Mouse (Mus musculus): ENCODE results near the gene Mvd. TPM values are rescaled to one million over a fixed set of nuclear protein-coding genes. Genes with fewer than 3 reads are reported as not detected.

Mvd gene
- polyA plus RNA-seq, 1 experiment from 2014 or later, result 24.3 TPM

GRCm38 (mm10) chr8:122454409-122454808 is 11.2 kb upstream of the Mvd start:
- Histone ChIP-seq H3K27me3 (peaks cover 54% of the 10 kb centered on the region), H3K9ac (no peak overlapping the region), H3K4me3 (replicated peaks) (no peak overlapping the region), H3K27ac (replicated peaks) (no peak overlapping the region), H3K4me1 (replicated peaks) (peaks cover 19% of the 10 kb centered on the region), H3K9me3 (replicated peaks) (no peaks in the 10 kb centered on the region), H3K4me2 (no peak overlapping the region), H3K36me3 (replicated peaks) (no peaks in the 10 kb centered on the region)
- no peak for ATAC-seq (ENCODE audit: insufficient read depth)
- 69% methylated on average over 6 of the region's 6 CpGs for WGBS (ENCODE audit: insufficient replicate concordance)

GRCm38 (mm10) chr8:122452154-122452553 is 8.9 kb upstream of the Mvd start:
- Histone ChIP-seq H3K4me2 (no peak overlapping the region), H3K27me3 (peaks cover 38% of the 10 kb centered on the region), H3K4me3 (replicated peaks) (no peak overlapping the region), H3K4me1 (replicated peaks) (peaks cover 18% of the 10 kb centered on the region), H3K27ac (replicated peaks) (no peak overlapping the region), H3K36me3 (replicated peaks) (no peaks in the 10 kb centered on the region), H3K9me3 (replicated peaks) (no peaks in the 10 kb centered on the region), H3K9ac (no peak overlapping the region)
- 80% methylated on average over 10 of the region's 10 CpGs for WGBS (ENCODE audit: insufficient replicate concordance)
- ATAC-seq (ENCODE audit: insufficient read depth), result no peak

- Histone ChIP-seq H3K9me3 (replicated peaks) (no peaks in the 10 kb centered on the region), H3K4me2 (no peak overlapping the region), H3K27ac (replicated peaks) (no peak overlapping the region), H3K4me3 (replicated peaks) (no peak overlapping the region), H3K4me1 (replicated peaks) (peaks cover 18% of the 10 kb centered on the region), H3K36me3 (replicated peaks) (no peaks in the 10 kb centered on the region), H3K27me3 (peaks cover 31% of the 10 kb centered on the region), H3K9ac (no peak overlapping the region)
- no peak for ATAC-seq (ENCODE audit: insufficient read depth)
- WGBS (ENCODE audit: insufficient replicate concordance), result 54% methylated on average over 7 of the region's 7 CpGs
These were observed 8.0 kb upstream of the Mvd start for GRCm38 (mm10) chr8:122451161-122451703.

- H3K36me3 ChIP-seq (replicated peaks), result no peaks in the 10 kb centered on the region
- WGBS (ENCODE audit: insufficient replicate concordance), result 47% methylated on average over 3 of the region's 3 CpGs
- no peak overlapping the region for H3K27ac ChIP-seq (replicated peaks)
- peaks cover 13% of the 10 kb centered on the region; the same call in 1 of the 2 replicates for H3K27me3 ChIP-seq
- H3K9me3 ChIP-seq (replicated peaks), result no peaks in the 10 kb centered on the region
- H3K4me1 ChIP-seq (replicated peaks), result peaks cover 34% of the 10 kb centered on the region
- H3K4me2 ChIP-seq, result no peak overlapping the region
- H3K9ac ChIP-seq, result no peak overlapping the region
- no peak overlapping the region for H3K4me3 ChIP-seq (replicated peaks)
- no peak for ATAC-seq (ENCODE audit: insufficient read depth)
These were observed 2.0 kb upstream of the Mvd start for GRCm38 (mm10) chr8:122445203-122445602.

- Histone ChIP-seq H3K4me1 (replicated peaks) (peaks cover 37% of the 10 kb centered on the region), H3K27ac (replicated peaks) (peak overlapping the region; percentile 86), H3K27me3 (peaks cover 7% of the 10 kb centered on the region; the same call in 1 of the 2 replicates), H3K9ac (peak overlapping the region; percentile 73), H3K4me3 (replicated peaks) (peak overlapping the region; percentile 68), H3K9me3 (replicated peaks) (no peaks in the 10 kb centered on the region), H3K36me3 (replicated peaks) (peaks cover 4% of the 10 kb centered on the region), H3K4me2 (peak overlapping the region; percentile 96)
- WGBS (ENCODE audit: insufficient replicate concordance), result 10% methylated on average over 19 of the region's 19 CpGs
- peak; percentile 22; the same call in 1 of the 2 replicates for ATAC-seq (ENCODE audit: insufficient read depth)
These were observed 981 bp upstream of the Mvd start for GRCm38 (mm10) chr8:122444058-122444748.

- H3K4me3 ChIP-seq (replicated peaks), result peak overlapping the region; percentile 68
- no peaks in the 10 kb centered on the region for H3K9me3 ChIP-seq (replicated peaks)
- H3K27me3 ChIP-seq, result peaks cover 7% of the 10 kb centered on the region; the same call in 1 of the 2 replicates
- H3K27ac ChIP-seq (replicated peaks), result peak overlapping the region; percentile 55
- no peak for ATAC-seq (ENCODE audit: insufficient read depth)
- peaks cover 11% of the 10 kb centered on the region for H3K36me3 ChIP-seq (replicated peaks)
- H3K4me2 ChIP-seq, result peak overlapping the region; percentile 96
- 2% methylated on average over 12 of the region's 12 CpGs for WGBS (ENCODE audit: insufficient replicate concordance)
- peaks cover 48% of the 10 kb centered on the region for H3K4me1 ChIP-seq (replicated peaks)
- H3K9ac ChIP-seq, result peak overlapping the region; percentile 62
These were observed 441 bp downstream of the Mvd start for GRCm38 (mm10) chr8:122442781-122443180.

GRCm38 (mm10) chr8:122442356-122442755 is 866 bp downstream of the Mvd start:
- Histone ChIP-seq H3K4me1 (replicated peaks) (peaks cover 52% of the 10 kb centered on the region), H3K9ac (peak overlapping the region; percentile 62; the same call in 1 of the 2 replicates), H3K9me3 (replicated peaks) (no peaks in the 10 kb centered on the region), H3K4me3 (replicated peaks) (peak overlapping the region; percentile 68), H3K36me3 (replicated peaks) (peaks cover 15% of the 10 kb centered on the region), H3K27ac (replicated peaks) (no peak overlapping the region), H3K4me2 (peak overlapping the region; percentile 96), H3K27me3 (peaks cover 3% of the 10 kb centered on the region; the same call in 1 of the 2 replicates)
- WGBS (ENCODE audit: insufficient replicate concordance), result 48% methylated on average over 7 of the region's 7 CpGs
- ATAC-seq (ENCODE audit: insufficient read depth), result no peak

- Histone ChIP-seq H3K4me2 (no peak overlapping the region), H3K36me3 (replicated peaks) (peaks cover 25% of the 10 kb centered on the region), H3K27me3 (no peaks in the 10 kb centered on the region; the same call in 1 of the 2 replicates), H3K4me3 (replicated peaks) (no peak overlapping the region), H3K9me3 (replicated peaks) (no peaks in the 10 kb centered on the region), H3K9ac (no peak overlapping the region), H3K4me1 (replicated peaks) (peaks cover 60% of the 10 kb centered on the region), H3K27ac (replicated peaks) (no peak overlapping the region)
- WGBS (ENCODE audit: insufficient replicate concordance), result 93% methylated on average over 1 of the region's 1 CpGs
- no peak for ATAC-seq (ENCODE audit: insufficient read depth)
These were observed 1.9 kb downstream of the Mvd start for GRCm38 (mm10) chr8:122441326-122441725.

GRCm38 (mm10) chr8:122439336-122439735 is 3.9 kb downstream of the Mvd start:
- no peak for ATAC-seq (ENCODE audit: insufficient read depth)
- H3K9ac ChIP-seq, result no peak overlapping the region
- H3K9me3 ChIP-seq (replicated peaks), result 0 out of 2 replicates have a peak, but pooled peaks cover 4% of the 10 kb centered on the region
- peaks cover 43% of the 10 kb centered on the region for H3K36me3 ChIP-seq (replicated peaks)
- no peak overlapping the region for H3K4me2 ChIP-seq
- no peak overlapping the region for H3K27ac ChIP-seq (replicated peaks)
- peaks cover 43% of the 10 kb centered on the region for H3K4me1 ChIP-seq (replicated peaks)
- H3K27me3 ChIP-seq, result no peaks in the 10 kb centered on the region
- no peak overlapping the region for H3K4me3 ChIP-seq (replicated peaks)
- 85% methylated on average over 16 of the region's 16 CpGs for WGBS (ENCODE audit: insufficient replicate concordance)

GRCm38 (mm10) chr8:122437708-122438331 is 5.4 kb downstream of the Mvd start:
- peak overlapping the region; percentile 24; the same call in 1 of the 2 replicates for H3K27ac ChIP-seq (replicated peaks)
- H3K9me3 ChIP-seq (replicated peaks), result 0 out of 2 replicates have a peak, but pooled peaks cover 4% of the 10 kb centered on the region
- H3K4me2 ChIP-seq, result peak overlapping the region; percentile 13
- no peak overlapping the region for H3K9ac ChIP-seq
- H3K4me3 ChIP-seq (replicated peaks), result 0 out of 2 replicates have a peak overlapping the region, but pooled peaks have one; percentile 2
- 0 out of 2 replicates have a peak, but pooled peaks cover under 1% of the 10 kb centered on the region for H3K27me3 ChIP-seq
- WGBS (ENCODE audit: insufficient replicate concordance), result 65% methylated on average over 13 of the region's 13 CpGs
- peaks cover 50% of the 10 kb centered on the region for H3K36me3 ChIP-seq (replicated peaks)
- peaks cover 41% of the 10 kb centered on the region for H3K4me1 ChIP-seq (replicated peaks)
- ATAC-seq (ENCODE audit: insufficient read depth), result no peak

GRCm38 (mm10) chr8:122436586-122437125 is 6.6 kb downstream of the Mvd start:
- Histone ChIP-seq H3K4me2 (0 out of 2 replicates have a peak overlapping the region, but pooled peaks have one; percentile 13), H3K27ac (replicated peaks) (no peak overlapping the region)
- ATAC-seq (ENCODE audit: insufficient read depth), result no peak

More at GRCm38 (mm10) chr8:122436586-122437125, 6.6 kb downstream of the Mvd start:
- Histone ChIP-seq H3K4me1 (replicated peaks) (peaks cover 43% of the 10 kb centered on the region), H3K4me3 (replicated peaks) (no peak overlapping the region), H3K9me3 (replicated peaks) (0 out of 2 replicates have a peak, but pooled peaks cover 4% of the 10 kb centered on the region), H3K27me3 (peaks cover 12% of the 10 kb centered on the region; the same call in 1 of the 2 replicates), H3K9ac (no peak overlapping the region), H3K36me3 (replicated peaks) (peaks cover 50% of the 10 kb centered on the region)
- WGBS (ENCODE audit: insufficient replicate concordance), result 66% methylated on average over 20 of the region's 20 CpGs
